Mouse (Mus musculus): ENCODE data around the gene Ebf1. TPM values are rescaled to one million over a fixed set of nuclear protein-coding genes. Genes with fewer than 3 reads are reported as not detected.

Ebf1 gene
- total RNA-seq, 2 experiments from 2014 or later, result 3.6 to 4.7 TPM

DNA sequence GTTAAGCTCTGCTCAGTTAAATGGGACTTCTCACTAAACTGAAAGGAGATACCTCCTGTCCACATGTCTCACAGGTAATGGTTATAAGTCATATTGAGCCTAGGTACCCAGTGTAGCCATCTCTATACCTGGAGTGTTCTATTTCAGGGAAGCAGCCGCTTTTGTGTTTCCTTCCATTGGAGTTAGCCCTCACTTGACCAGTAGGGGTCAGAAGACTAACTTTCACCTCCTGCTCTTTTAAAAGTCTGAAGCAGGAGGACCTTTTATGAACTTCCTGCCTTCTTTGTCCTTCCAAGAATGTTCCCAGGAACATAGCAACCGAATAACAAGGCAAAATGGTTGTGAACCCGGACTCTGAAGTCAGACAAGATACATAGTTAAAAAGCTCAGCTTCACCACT is 157.3 kb downstream of the Ebf1 start:
- DNase-seq (ENCODE audit: low spot score in 2 of 2), result no peak

GRCm38 (mm10) chr11:44775549-44775948 is 158.4 kb downstream of the Ebf1 start:
- DNase-seq (ENCODE audit: low spot score in 2 of 2), result no peak

- DNase-seq (ENCODE audit: low spot score in 2 of 2), result no peak
Observed at GRCm38 (mm10) chr11:44776556-44776955, 159.4 kb downstream of the Ebf1 start.

DNA sequence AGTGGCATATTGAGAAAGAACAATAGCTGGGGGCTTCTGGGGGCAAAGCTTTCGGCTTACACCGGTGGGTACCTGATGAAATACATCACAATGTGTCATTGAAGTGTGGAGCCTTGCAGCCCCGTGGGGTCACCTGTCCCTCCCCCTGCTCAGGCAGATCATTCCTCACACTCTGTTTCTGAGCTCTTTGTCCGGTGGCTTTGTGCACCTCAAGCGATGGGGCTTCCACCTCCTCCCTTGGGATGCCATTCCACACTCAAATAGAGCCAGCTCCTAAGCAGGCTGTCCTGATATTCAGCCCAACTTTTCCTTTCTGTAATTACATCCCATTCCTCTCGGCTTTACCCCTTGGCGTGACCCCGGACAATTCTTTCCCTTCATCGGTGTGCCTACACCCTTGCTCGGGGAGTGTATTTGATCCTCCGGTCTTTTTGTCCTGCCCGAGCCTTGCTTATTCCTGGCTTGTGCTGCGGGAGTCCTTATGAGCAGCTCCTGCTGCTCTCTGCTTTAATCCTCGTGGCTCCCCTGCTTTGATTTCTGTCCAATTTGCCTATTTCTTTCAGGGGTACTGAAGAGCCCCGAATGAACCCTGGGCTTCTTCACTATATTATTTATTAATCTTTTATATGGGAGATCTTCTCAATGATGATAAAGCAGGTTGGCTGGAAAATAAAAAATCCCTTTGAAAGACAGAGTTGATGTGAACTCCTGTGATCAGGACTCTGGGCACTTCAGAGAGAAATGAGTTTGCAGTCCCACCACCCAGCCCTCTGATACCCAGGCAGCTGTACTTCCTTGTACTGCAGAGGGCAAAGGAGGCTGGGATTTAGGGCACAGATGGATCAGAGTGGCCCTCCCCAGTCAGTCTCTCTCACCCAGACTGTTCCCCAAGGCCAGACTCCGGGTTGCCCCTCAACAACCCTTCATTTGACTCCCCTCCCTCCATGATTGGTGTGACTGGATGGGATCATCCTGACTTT is 160.5 kb downstream of the Ebf1 start:
- no peak for DNase-seq (ENCODE audit: low spot score in 2 of 2)

- DNase-seq (ENCODE audit: low spot score in 2 of 2), result no peak
Observed at GRCm38 (mm10) chr11:44779030-44779429, 161.9 kb downstream of the Ebf1 start.

- no peak for DNase-seq (ENCODE audit: low spot score in 2 of 2)
Observed at GRCm38 (mm10) chr11:44784255-44785029, 167.3 kb downstream of the Ebf1 start.

DNA sequence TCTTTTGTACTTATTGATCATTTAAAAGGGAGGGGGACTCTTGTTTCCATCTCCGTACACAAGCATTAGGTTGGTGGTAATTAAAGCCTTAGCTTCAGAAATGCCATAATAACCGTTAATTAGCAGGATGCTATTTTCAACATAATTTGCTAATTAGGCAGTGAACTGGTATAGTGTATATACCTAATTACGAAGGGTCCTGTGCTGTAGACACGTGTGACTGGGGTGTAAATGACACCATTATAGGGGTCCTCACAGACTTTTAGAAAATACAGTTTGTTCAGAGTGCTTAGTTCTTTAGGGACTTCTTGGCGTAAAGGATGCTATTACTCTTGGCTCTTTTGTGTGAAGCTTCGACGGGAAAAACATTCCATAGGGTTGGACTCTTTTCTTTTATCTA is 167.9 kb downstream of the Ebf1 start:
- no peak for DNase-seq (ENCODE audit: low spot score in 2 of 2)

- no peak for DNase-seq (ENCODE audit: low spot score in 2 of 2)
Observed at GRCm38 (mm10) chr11:44785479-44785878, 168.4 kb downstream of the Ebf1 start.

DNA sequence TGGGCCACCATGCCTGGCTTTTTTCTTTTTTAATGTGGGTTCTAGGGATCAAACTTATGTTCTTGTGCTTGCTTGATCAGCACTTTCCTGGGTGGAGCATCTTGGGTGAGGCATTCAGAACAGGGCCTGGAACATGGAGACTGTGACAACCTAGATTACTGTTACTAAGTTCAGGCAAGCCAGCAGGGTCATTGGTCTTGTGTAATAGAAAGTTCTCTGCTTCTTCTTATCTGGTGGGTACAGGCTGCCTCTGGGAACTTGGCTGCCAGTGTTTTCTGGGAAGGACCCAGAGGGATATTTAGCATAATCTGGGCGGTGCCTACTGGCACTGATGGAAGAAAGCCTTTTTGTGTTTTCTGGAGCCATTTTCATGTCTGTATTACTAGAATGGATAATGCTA is 170.9 kb downstream of the Ebf1 start:
- DNase-seq (ENCODE audit: low spot score in 2 of 2), result no peak

GRCm38 (mm10) chr11:44792816-44793215 is 175.7 kb downstream of the Ebf1 start:
- no peak for DNase-seq (ENCODE audit: low spot score in 2 of 2)

- no peak for DNase-seq (ENCODE audit: low spot score in 2 of 2)
Observed at GRCm38 (mm10) chr11:44794883-44795282, 177.8 kb downstream of the Ebf1 start.

DNA sequence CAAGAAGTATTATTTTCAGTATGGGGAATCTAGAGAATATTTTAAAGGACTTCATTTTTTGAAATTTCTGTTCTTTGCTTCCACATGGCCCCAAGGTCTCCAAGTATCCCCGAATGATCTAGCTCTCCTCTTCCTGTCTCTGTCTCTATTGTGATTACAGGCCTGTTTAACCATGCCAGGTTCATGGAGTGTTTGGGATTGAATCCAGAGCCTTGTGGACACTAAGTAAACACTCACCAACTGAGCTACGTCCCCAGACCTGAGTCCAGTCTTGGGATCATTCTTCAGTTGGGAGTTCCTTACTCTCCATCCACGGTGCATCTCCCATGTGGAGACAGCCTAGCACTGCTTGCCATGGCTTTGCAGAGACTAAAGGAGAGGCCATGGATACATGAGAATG is 178.7 kb downstream of the Ebf1 start:
- no peak for DNase-seq (ENCODE audit: low spot score in 2 of 2)

DNA sequence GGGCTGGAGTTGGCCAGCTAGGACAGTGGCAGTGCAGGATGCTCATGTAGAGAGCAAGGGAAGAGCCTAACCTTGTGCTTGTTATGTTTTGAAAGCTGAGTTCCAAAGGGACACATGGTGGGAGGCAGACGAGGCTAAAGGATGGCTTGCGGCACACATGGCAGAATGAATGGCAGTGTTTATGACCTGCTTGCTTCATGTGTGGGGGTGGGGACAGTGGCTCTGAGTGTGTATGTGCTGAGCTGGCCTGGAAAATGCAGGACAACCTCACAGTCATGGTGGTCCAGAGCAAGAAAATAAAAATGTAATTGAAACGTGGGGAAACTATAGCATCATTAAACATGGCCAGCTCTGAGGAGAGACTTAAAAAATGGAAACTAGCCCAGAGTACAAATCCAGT is 181.2 kb downstream of the Ebf1 start:
- no peak for DNase-seq (ENCODE audit: low spot score in 2 of 2)

DNA sequence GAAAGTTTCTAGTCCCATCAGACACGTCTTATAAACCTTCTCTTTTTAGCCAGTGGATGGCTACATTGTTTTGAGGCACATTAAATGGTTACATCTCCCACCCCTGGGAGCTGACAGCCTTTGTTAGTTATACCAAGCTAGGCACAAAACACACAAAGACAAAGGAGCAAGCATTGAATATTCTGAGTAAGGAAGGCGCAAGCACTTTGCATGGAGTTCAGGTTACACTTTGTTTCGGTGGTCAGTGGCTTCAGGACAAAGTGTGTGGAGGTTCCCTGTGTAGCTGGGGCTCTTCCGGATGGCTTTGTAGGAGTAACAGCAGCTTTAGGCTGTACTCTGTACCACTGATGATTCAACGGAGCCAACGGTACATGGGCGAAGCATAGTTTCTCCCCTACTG is 186.9 kb downstream of the Ebf1 start:
- no peak for DNase-seq (ENCODE audit: low spot score in 2 of 2)

DNA sequence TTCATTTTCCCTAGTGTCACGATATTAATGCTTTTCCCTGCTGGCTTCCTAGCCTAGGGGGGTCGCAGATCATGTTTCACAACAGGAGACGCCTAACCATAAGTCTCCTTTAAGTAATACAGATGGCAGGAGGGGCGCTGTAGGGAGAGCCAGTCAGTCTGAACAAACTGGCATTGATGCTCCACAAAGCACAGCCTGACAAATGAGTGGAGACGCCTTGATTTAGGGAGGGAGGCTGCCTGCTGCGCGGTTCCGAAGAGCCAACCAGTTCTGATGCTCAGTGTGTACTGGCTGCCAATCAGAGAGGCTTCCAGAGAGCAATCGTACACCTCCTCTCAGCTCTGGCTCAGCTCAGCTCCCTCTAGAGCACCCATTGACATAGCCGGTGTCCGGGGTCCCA is 189.5 kb downstream of the Ebf1 start:
- no peak for DNase-seq (ENCODE audit: low spot score in 2 of 2)

- DNase-seq (ENCODE audit: low spot score in 2 of 2), result no peak
Observed at GRCm38 (mm10) chr11:44808855-44809546, 191.9 kb downstream of the Ebf1 start.

GRCm38 (mm10) chr11:44811007-44811406 is 193.9 kb downstream of the Ebf1 start:
- DNase-seq (ENCODE audit: low spot score in 2 of 2), result no peak

DNA sequence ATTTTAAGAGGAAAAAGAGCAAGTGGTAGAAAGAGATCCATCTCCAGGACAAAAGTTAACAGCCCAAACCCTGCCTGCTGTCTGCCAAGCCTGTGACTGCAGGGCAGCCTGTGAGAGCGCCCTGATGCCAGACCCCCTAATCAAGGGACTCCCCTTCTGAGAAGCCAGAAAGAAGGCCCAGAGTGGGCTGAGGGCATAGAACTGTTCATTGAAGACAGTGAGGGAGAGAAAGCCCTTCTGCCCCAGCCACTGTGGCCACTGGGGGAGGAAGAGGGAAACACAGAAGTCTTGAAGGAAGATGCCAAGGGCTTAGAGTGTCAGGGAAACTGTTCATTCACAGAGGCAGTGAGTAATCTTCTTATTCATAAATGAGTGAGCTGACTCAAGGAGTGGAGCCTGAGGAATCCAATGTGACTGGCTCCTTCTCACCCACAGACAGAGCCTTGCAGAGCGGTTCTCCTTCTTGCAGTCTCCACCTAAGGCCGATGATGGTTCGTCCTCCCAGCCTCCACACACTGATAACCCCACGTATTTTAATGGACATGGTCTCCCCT is 195.2 kb downstream of the Ebf1 start:
- DNase-seq (ENCODE audit: low spot score in 2 of 2), result no peak

DNA sequence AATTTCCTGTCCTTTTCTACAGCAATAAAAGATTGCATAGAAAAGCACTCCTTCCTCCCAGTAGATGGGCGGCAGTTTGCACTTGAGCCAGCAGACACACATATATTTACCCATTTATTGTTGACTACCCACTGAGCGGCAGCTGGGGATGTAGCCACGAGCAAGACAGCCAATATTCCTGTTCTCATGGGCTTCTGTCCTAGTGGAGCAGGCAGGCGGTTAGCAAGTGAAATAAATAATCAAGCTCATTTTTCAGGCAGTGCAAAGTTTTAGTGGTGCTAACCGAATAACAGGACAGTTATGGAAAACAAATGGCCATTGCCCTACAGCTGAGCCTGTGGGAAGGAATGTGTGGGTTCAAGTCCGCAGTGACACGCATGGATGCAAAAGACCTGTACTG is 196.4 kb downstream of the Ebf1 start:
- DNase-seq (ENCODE audit: low spot score in 2 of 2), result no peak

GRCm38 (mm10) chr11:44814847-44815246 is 197.7 kb downstream of the Ebf1 start:
- no peak for DNase-seq (ENCODE audit: low spot score in 2 of 2)

- DNase-seq (ENCODE audit: low spot score in 2 of 2), result no peak
Observed at GRCm38 (mm10) chr11:44815991-44816390, 198.9 kb downstream of the Ebf1 start.
